Mouse (Mus musculus) heart, embryonic 10.5 days (tissue): Measurements from ENCODE around the gene Cdk14. TPM values are rescaled to one million over a fixed set of nuclear protein-coding genes. Genes with fewer than 3 reads are reported as not detected.
A peak's percentile ranks its signal among the peaks of the same experiment; 100 is the strongest.

Experiments
- DNase-seq: peaks from one replicate; pipeline ENCODE4 v3.0.0-alpha.2; 2017; ENCODE audit warnings: low spot score
- H3K27ac ChIP-seq: fragments of 300-500 bp; sonication (generic); 2 replicates; pipeline ENCODE4 v1.5.1; 2016; ENCODE audit warnings: mild to moderate bottlenecking
- H3K27me3 ChIP-seq: fragments of 300-500 bp; sonication (generic); 2 replicates; pipeline ENCODE4 v1.6.1; 2016; ENCODE audit warnings: mild to moderate bottlenecking; ENCODE audit not compliant: poor library complexity, insufficient read depth, severe bottlenecking
- H3K36me3 ChIP-seq: fragments of 300-500 bp; sonication (generic); 2 replicates; pipeline ENCODE4 v1.6.1; 2016; ENCODE audit warnings: mild to moderate bottlenecking, moderate library complexity
- H3K4me1 ChIP-seq: fragments of 300-500 bp; sonication (generic); 2 replicates; pipeline ENCODE4 v1.6.1; 2016; ENCODE audit warnings: mild to moderate bottlenecking
- H3K4me3 ChIP-seq: fragments of 300-500 bp; sonication (generic); 2 replicates; pipeline ENCODE4 v1.5.1; 2016; ENCODE audit warnings: mild to moderate bottlenecking, moderate library complexity
- H3K9me3 ChIP-seq: fragments of 300-500 bp; sonication (generic); 2 replicates; pipeline ENCODE4 v1.6.1; 2016; ENCODE audit warnings: mild to moderate bottlenecking, moderate library complexity
- WGBS: fragments of 180-500 bp; shearing (Covaris S2); methylation state at CpG from one replicate; pipeline ENCODE4 v1.1.7; 2016; 5-methylcytosine and 5-hydroxymethylcytosine counted together
- polyA plus RNA-seq: library from polyadenylated mRNA; unstranded; fragments of >200 nt; fragmentation: Nextera tagmentation; extraction: Ambion mirVana; gene quantifications from 2 replicates; pipeline ENCODE4 v1.2.1, GENCODE M21; 2016

Gene Cdk14
- polyA plus RNA-seq, 1 experiment from 2014 or later, result 17.7 TPM

GRCm38 (mm10) chr5:5116775-5117522 lies 303.2 kb downstream of the Cdk14 start:
- Histone ChIP-seq H3K27me3 (no peaks in the 10 kb centered on the region), H3K4me3 (no peak overlapping the region), H3K27ac (no peak overlapping the region), H3K36me3 (no peaks in the 10 kb centered on the region), H3K4me1 (no peaks in the 10 kb centered on the region), H3K9me3 (no peaks in the 10 kb centered on the region)
- DNase-seq, result no peak
- 82% methylated on average over 5 of the region's 5 CpGs for WGBS

DNA sequence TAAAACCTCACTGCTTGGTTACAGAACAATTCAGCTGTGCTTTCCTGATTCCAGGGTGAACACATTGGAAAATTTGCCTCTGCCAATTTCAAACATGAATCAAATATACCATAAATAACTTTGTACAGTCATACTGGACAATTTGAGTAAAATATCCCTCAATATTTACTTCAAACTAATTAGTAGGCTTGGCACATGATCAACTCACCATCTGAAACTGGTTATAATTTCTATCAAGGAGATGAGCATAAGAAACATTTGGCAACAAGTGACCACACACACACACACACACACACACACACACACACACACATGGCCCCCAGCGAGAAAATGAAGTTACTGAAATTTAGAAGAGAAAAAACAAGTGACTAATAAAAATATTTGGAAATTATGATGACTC lies 304.6 kb downstream of the Cdk14 start:
- Histone ChIP-seq H3K27ac (no peak overlapping the region), H3K4me1 (peaks cover 8% of the 10 kb centered on the region), H3K27me3 (no peaks in the 10 kb centered on the region), H3K4me3 (no peak overlapping the region), H3K36me3 (no peaks in the 10 kb centered on the region), H3K9me3 (no peaks in the 10 kb centered on the region)
- 87% methylated on average over 1 of the region's 1 CpGs for WGBS
- no peak for DNase-seq

DNA sequence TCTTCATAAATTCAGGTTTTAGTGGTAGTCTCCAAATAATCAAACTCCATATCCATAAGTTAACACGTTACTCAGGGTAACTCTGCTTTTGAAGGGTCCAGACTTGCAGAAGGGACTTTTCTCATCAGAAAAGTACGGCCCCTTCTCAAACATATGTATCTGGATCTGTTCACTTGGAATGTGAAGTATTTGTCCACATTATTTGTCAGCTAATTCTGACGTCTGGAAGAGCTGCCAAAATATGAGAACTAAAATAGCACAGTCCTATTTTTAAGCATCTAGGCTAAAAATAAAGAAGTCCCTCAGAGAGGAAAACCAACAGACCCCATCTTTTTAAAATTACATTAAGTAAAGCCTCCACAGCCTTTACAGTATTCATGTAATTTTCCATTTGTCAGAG lies 310.5 kb downstream of the Cdk14 start:
- 37% methylated on average over 3 of the region's 3 CpGs for WGBS
- Histone ChIP-seq H3K9me3 (no peaks in the 10 kb centered on the region), H3K4me3 (no peak overlapping the region), H3K27me3 (no peaks in the 10 kb centered on the region), H3K27ac (peak overlapping the region; percentile 30; the same call in 1 of the 2 replicates), H3K36me3 (no peaks in the 10 kb centered on the region), H3K4me1 (peaks cover 10% of the 10 kb centered on the region)
- no peak for DNase-seq

DNA sequence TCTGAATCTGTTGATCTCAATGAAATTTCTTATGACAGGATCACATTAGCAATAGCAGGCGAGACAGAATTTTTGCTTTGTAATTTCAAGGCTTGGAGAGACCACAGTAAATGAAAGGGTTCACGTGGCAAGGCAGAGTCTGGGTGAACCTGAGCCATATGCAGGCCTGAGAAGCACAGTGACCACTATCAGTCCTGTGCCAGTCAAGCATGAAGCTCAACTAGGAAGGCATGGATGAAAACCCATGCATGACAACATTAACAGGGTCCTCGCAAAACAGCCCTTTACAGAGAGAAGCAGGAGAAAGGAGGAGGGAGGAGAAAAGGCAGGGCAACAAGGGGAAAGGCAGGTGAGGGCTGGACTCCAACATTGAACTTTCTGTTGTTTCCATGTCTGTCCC lies 311.1 kb downstream of the Cdk14 start:
- no peaks in the 10 kb centered on the region for H3K9me3 ChIP-seq
- 75% methylated on average over 3 of the region's 3 CpGs for WGBS
- H3K36me3 ChIP-seq, result no peaks in the 10 kb centered on the region
- H3K27me3 ChIP-seq, result no peaks in the 10 kb centered on the region
- no peak for DNase-seq
- peaks cover 10% of the 10 kb centered on the region for H3K4me1 ChIP-seq
- H3K27ac ChIP-seq, result peak overlapping the region; percentile 30; the same call in 1 of the 2 replicates
- H3K4me3 ChIP-seq, result no peak overlapping the region

DNA sequence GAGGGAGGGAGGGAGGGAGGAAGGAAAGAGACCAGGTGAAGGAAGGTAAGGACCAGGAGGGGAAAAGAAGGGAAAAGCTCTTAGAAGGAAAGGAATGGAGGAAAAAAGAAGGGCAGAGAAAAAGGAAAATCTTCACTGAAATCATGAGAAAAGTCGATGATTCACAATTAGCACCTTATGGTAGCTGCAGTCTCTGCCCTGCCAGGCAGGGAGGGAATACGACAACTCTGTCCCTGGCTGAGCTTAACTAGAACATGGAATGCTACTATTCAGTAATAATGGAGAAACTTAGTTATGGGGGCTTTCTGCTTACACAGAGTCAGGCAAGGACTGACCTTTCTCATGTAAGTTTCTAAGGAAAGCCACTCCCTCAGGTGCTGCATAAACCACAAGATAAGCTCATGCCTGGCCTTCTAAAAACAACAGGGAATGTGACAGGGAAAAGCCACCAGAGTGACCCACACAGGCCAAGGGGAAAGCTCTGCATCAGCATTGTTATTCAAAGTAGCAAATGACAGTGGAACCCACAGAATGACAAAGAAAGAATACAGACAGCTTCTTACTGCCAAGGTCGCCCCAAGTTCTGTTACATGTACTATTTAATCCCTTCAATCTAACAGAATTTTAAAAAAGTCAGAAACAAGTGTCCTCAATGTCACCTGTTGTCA lies 323.7 kb downstream of the Cdk14 start:
- DNase-seq, result no peak
- H3K9me3 ChIP-seq, result no peaks in the 10 kb centered on the region
- H3K27me3 ChIP-seq, result no peaks in the 10 kb centered on the region
- H3K36me3 ChIP-seq, result no peaks in the 10 kb centered on the region
- H3K4me3 ChIP-seq, result no peak overlapping the region
- H3K4me1 ChIP-seq, result peaks cover 4% of the 10 kb centered on the region
- 58% methylated on average over 3 of the region's 3 CpGs for WGBS
- no peak overlapping the region for H3K27ac ChIP-seq

DNA sequence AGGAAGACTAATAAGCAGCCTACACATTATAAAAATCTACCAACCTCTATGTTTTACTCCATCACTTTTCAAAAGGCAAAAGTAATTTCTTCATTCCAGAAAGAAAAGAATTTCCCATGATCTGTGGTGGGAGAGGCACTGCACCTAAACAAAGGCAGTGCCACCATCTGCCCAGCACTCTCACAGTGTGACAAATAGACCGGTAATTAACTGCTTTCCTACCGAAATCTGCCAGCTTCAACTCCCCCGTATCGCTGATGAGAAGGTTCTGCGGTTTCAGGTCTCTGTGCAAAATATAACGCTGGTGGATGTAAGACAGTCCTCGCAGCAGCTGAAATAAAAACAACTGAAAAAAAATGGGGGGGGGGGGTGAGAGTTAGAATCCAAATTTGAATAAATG lies 327.4 kb downstream of the Cdk14 start:
- WGBS, result 92% methylated on average over 7 of the region's 7 CpGs
- Histone ChIP-seq H3K4me3 (no peak overlapping the region), H3K27ac (no peak overlapping the region), H3K27me3 (no peaks in the 10 kb centered on the region), H3K9me3 (no peaks in the 10 kb centered on the region), H3K36me3 (no peaks in the 10 kb centered on the region), H3K4me1 (peaks cover 4% of the 10 kb centered on the region)
- DNase-seq, result no peak

GRCm38 (mm10) chr5:5071526-5071925 lies 348.6 kb downstream of the Cdk14 start:
- H3K4me3 ChIP-seq, result no peak overlapping the region
- WGBS, result 41% methylated on average over 1 of the region's 1 CpGs
- no peaks in the 10 kb centered on the region for H3K27me3 ChIP-seq
- no peak for DNase-seq
- no peak overlapping the region for H3K27ac ChIP-seq
- peaks cover 7% of the 10 kb centered on the region; the same call in 1 of the 2 replicates for H3K4me1 ChIP-seq
- H3K36me3 ChIP-seq, result peaks cover 6% of the 10 kb centered on the region
- H3K9me3 ChIP-seq, result no peaks in the 10 kb centered on the region

GRCm38 (mm10) chr5:5064686-5065085 lies 355.4 kb downstream of the Cdk14 start:
- 88% methylated on average over 3 of the region's 3 CpGs for WGBS
- H3K9me3 ChIP-seq, result no peaks in the 10 kb centered on the region
- no peak overlapping the region for H3K4me3 ChIP-seq
- H3K4me1 ChIP-seq, result no peaks in the 10 kb centered on the region
- DNase-seq, result no peak
- H3K27ac ChIP-seq, result no peak overlapping the region
- H3K27me3 ChIP-seq, result no peaks in the 10 kb centered on the region
- no peaks in the 10 kb centered on the region for H3K36me3 ChIP-seq

- no peaks in the 10 kb centered on the region for H3K27me3 ChIP-seq
- no peak overlapping the region for H3K27ac ChIP-seq
- no peak overlapping the region for H3K4me3 ChIP-seq
- no peaks in the 10 kb centered on the region for H3K36me3 ChIP-seq
- no peaks in the 10 kb centered on the region for H3K9me3 ChIP-seq
- DNase-seq, result no peak
- WGBS, result 39% methylated on average over 4 of the region's 4 CpGs
- peaks cover 25% of the 10 kb centered on the region for H3K4me1 ChIP-seq
Observed at GRCm38 (mm10) chr5:5056102-5056883, 363.8 kb downstream of the Cdk14 start.

DNA sequence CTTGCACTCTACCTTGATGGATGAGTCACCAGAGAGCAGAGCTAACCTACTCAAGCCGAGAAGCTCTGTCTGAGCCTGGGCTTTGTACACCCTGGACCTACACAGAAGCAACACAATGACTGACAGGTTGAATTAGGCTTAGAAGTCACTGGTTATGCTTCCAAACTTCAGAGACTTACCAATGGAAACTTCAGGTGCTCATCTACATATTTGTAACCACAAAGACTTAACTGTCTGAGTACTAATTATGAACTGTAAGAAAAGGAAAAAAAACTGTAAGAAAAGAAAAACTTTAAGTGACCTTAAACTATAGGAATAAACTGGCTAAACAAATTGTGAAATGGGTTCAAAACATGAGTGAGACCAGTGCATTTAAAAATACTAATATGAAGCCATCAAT lies 364.6 kb downstream of the Cdk14 start:
- Histone ChIP-seq H3K4me1 (peaks cover 25% of the 10 kb centered on the region), H3K36me3 (no peaks in the 10 kb centered on the region), H3K27me3 (no peaks in the 10 kb centered on the region), H3K4me3 (no peak overlapping the region), H3K27ac (no peak overlapping the region), H3K9me3 (no peaks in the 10 kb centered on the region)
- 28% methylated on average over 1 of the region's 1 CpGs for WGBS
- DNase-seq, result no peak

- no peaks in the 10 kb centered on the region for H3K36me3 ChIP-seq
- no peak overlapping the region for H3K27ac ChIP-seq
- H3K4me3 ChIP-seq, result no peak overlapping the region
- no peaks in the 10 kb centered on the region for H3K9me3 ChIP-seq
- no peaks in the 10 kb centered on the region for H3K27me3 ChIP-seq
- 27% methylated on average over 1 of the region's 1 CpGs for WGBS
- no peak for DNase-seq
- H3K4me1 ChIP-seq, result peaks cover 25% of the 10 kb centered on the region
Observed at GRCm38 (mm10) chr5:5054270-5054669, 365.8 kb downstream of the Cdk14 start.

DNA sequence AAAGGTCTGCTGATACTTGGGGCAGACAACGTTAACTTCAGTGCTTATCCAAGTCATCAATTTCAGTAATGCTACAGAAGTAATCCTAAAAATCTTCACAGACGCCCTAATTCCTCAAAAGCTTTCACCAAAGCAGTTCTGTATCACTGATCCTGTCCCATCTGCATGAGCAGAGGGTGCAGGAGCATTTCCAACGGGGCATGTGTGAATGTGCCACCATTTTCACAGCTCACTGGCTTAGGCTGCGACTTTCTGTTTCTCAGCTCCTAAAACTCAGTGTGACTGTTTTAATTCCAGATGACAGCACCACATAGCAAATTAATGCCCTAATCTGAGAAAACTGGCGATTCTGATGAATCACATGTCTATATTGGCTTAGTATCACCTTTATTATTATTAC lies 375.8 kb downstream of the Cdk14 start:
- WGBS, result 76% methylated on average over 5 of the region's 5 CpGs
- Histone ChIP-seq H3K9me3 (no peaks in the 10 kb centered on the region), H3K4me1 (no peaks in the 10 kb centered on the region)

GRCm38 (mm10) chr5:5042735-5043134 lies 377.4 kb downstream of the Cdk14 start:
- Histone ChIP-seq H3K9me3 (no peaks in the 10 kb centered on the region), H3K27me3 (no peaks in the 10 kb centered on the region), H3K4me3 (no peak overlapping the region), H3K27ac (no peak overlapping the region), H3K4me1 (no peaks in the 10 kb centered on the region), H3K36me3 (no peaks in the 10 kb centered on the region)
- whole genome bisulfite sequencing, result 98% methylated on average over 1 of the region's 1 CpGs
- no peak for DNase-seq

More for the DNA sequence above, 375.8 kb downstream of the Cdk14 start:
- H3K27me3 ChIP-seq, result no peaks in the 10 kb centered on the region
- H3K27ac ChIP-seq, result no peak overlapping the region
- no peaks in the 10 kb centered on the region for H3K36me3 ChIP-seq
- no peak for DNase-seq
- H3K4me3 ChIP-seq, result no peak overlapping the region
